In the genomic region with DNA sequence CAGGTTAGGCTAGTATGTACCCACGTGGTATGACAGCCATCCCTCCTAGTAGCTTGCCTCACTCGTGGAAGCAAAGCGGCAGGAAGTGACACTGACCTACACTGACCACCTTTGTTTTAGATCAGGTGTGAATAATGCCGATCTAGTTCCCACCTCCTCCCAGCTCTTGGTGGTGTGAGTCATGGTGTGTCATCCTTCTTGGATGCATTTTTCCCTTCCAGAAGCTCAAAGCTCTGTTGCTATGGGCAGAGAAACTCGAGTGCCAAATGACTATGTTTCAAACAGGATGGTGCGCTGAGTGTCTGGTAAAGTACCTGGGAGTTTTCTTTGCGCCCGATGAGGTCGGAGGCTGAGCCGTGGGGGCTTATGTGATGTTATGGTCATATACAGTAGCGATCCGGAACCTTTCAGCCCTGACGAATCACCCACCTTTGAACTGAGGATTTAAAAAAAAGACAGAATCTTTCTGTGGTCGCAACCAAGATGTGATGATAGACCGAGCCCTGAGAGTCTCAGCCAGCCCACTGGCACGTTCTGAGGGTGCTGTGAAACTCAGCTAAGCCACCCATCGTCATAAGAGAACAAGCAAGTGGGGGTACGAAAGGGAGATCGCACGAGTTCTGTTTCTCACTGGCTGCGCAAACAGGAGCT, we compare ENCODE assay signal across 20 mouse cellular contexts. TPM values are rescaled to one million over a fixed set of nuclear protein-coding genes. Genes with fewer than 3 reads are reported as not detected.
A peak's percentile ranks its signal among the peaks of the same experiment; 100 is the strongest.
DNase-seq lines count a peak whose midpoint lies in the region; ATAC-seq and TF ChIP-seq lines count a peak whose summit lies in the region.
"Had no signal": no experiment of that assay in that cellular context is flagged by ENCODE, and none has a peak within 500 bp of the region (broad histone marks: within the 10 kb centered on the region; RNA-seq: fewer than 3 reads in every experiment).

No protein-coding gene starts in this region.

- no peak for TF ChIP-seq CTCF in midbrain, postnatal 0 days (IDR thresholded peaks at IDR 0.05)

- H3K4me3 ChIP-seq in midbrain, embryonic 11.5 days (ENCODE audit: low read depth, low read length), result no peak overlapping the region
- H3K4me3 ChIP-seq in midbrain, postnatal 0 days (ENCODE audit: low read depth, low read length), result no peak overlapping the region
- H3K4me3 ChIP-seq in hindbrain, embryonic 14.5 days (replicated peaks; ENCODE audit: low read length), result no peak overlapping the region
- H3K4me3 ChIP-seq: erythroblast, embryonic 14.5 days; forebrain, embryonic 15.5 days; limb, embryonic 12.5 days; midbrain, embryonic 13.5 days had no signal

- H3K36me3 ChIP-seq in midbrain, embryonic 11.5 days (ENCODE audit: control insufficient read depth, insufficient read depth, low read length), result no peaks in the 10 kb centered on the region
- H3K36me3 ChIP-seq in midbrain, postnatal 0 days (ENCODE audit: insufficient read depth, low read length), result no peaks in the 10 kb centered on the region
- no peaks in the 10 kb centered on the region for H3K36me3 ChIP-seq in hindbrain, embryonic 14.5 days (replicated peaks; ENCODE audit: control insufficient read depth, insufficient read depth)
- H3K36me3 ChIP-seq: forebrain, embryonic 15.5 days; limb, embryonic 12.5 days; midbrain, embryonic 13.5 days had no signal

- 85% methylated on average over 21 of the region's 21 CpGs for WGBS in midbrain, embryonic 11.5 days
- WGBS in midbrain, postnatal 0 days, result 84% methylated on average over 21 of the region's 21 CpGs
- WGBS in hindbrain, embryonic 14.5 days, result 87% methylated on average over 21 of the region's 21 CpGs

- no peak overlapping the region for H3K27ac ChIP-seq in midbrain, embryonic 11.5 days (ENCODE audit: low read depth, low read length)
- no peak overlapping the region for H3K27ac ChIP-seq in midbrain, postnatal 0 days (ENCODE audit: low read depth, low read length)
- H3K27ac ChIP-seq in hindbrain, embryonic 14.5 days, result no peak overlapping the region
- H3K27ac ChIP-seq: forebrain, embryonic 15.5 days; hindbrain, postnatal 0 days; limb, embryonic 12.5 days; liver, embryonic 14.5 days; midbrain, embryonic 13.5 days had no signal

- no peaks in the 10 kb centered on the region for H3K9me3 ChIP-seq in midbrain, embryonic 11.5 days (ENCODE audit: control insufficient read depth, low read length)
- no peaks in the 10 kb centered on the region for H3K9me3 ChIP-seq in midbrain, postnatal 0 days (ENCODE audit: low read length)
- H3K9me3 ChIP-seq in hindbrain, embryonic 14.5 days (ENCODE audit: control insufficient read depth, low read length), result no peaks in the 10 kb centered on the region
- H3K9me3 ChIP-seq: forebrain, embryonic 15.5 days; limb, embryonic 12.5 days; midbrain, embryonic 13.5 days had no signal

- no peak overlapping the region for H3K9ac ChIP-seq in midbrain, embryonic 11.5 days (ENCODE audit: low read length)
- no peak overlapping the region for H3K9ac ChIP-seq in midbrain, postnatal 0 days (replicated peaks; ENCODE audit: low read length, poor library complexity, severe bottlenecking)
- H3K9ac ChIP-seq in hindbrain, embryonic 14.5 days, result no peak overlapping the region
- H3K9ac ChIP-seq: forebrain, embryonic 15.5 days; limb, embryonic 12.5 days; liver, embryonic 14.5 days; midbrain, embryonic 13.5 days had no signal

- DNase-seq in cerebellum, adult 8-10 months, result peak; percentile 39
- no peak for DNase-seq in cerebellum, adult 11 months
- peak; percentile 72 for DNase-seq in midbrain, embryonic 11.5 days (ENCODE audit: low spot score, missing footprints)
- DNase-seq in midbrain, postnatal 0 days (ENCODE audit: low spot score), result no peak
- peak; percentile 96 for DNase-seq in induced T-regulatory cell, adult 2 months (ENCODE audit: low read depth)
- no peak for DNase-seq in ovary, postnatal 36 days (ENCODE audit: low spot score)
- no peak for DNase-seq in hindbrain, embryonic 14.5 days (ENCODE audit: low spot score)
- DNase-seq: adrenal gland, postnatal 36 days; heart, adult 18-20 months; heart, postnatal 4 days; kidney, adult 9 months had no signal

- no peaks in the 10 kb centered on the region for H3K4me1 ChIP-seq in midbrain, embryonic 11.5 days (ENCODE audit: control insufficient read depth, insufficient read depth, low read length)
- H3K4me1 ChIP-seq in midbrain, postnatal 0 days (ENCODE audit: insufficient read depth, low read length), result no peaks in the 10 kb centered on the region; the same call in 1 of the 2 replicates
- peaks cover 6% of the 10 kb centered on the region; the same call in 1 of the 2 replicates for H3K4me1 ChIP-seq in hindbrain, embryonic 14.5 days (replicated peaks; ENCODE audit: control insufficient read depth, insufficient read depth, low read length)
- H3K4me1 ChIP-seq: forebrain, embryonic 15.5 days; limb, embryonic 12.5 days had no signal

- ATAC-seq in midbrain, embryonic 11.5 days (ENCODE audit: low FRiP score), result no peak
- ATAC-seq in midbrain, postnatal 0 days (ENCODE audit: low FRiP score), result no peak
- ATAC-seq in CD4-positive, CD25-positive, alpha-beta regulatory T cell, adult 4 months, result peak; percentile 78
- no peak for ATAC-seq in hindbrain, embryonic 14.5 days (ENCODE audit: low FRiP score)
- ATAC-seq: forebrain, embryonic 15.5 days; hindbrain, postnatal 0 days; midbrain, embryonic 13.5 days had no signal

- no peak overlapping the region for H3K4me2 ChIP-seq in midbrain, embryonic 11.5 days
- no peak overlapping the region for H3K4me2 ChIP-seq in midbrain, postnatal 0 days (ENCODE audit: low read depth, low read length, poor library complexity, severe bottlenecking)
- H3K4me2 ChIP-seq in hindbrain, embryonic 14.5 days (replicated peaks), result no peak overlapping the region
- H3K4me2 ChIP-seq: forebrain, embryonic 15.5 days; limb, embryonic 12.5 days; midbrain, embryonic 13.5 days had no signal

- no peaks in the 10 kb centered on the region for H3K27me3 ChIP-seq in midbrain, embryonic 11.5 days (ENCODE audit: control insufficient read depth, insufficient read depth, low read length)
- no peaks in the 10 kb centered on the region for H3K27me3 ChIP-seq in midbrain, postnatal 0 days (ENCODE audit: insufficient read depth, low read length)
- no peaks in the 10 kb centered on the region for H3K27me3 ChIP-seq in hindbrain, embryonic 14.5 days (ENCODE audit: control insufficient read depth, insufficient read depth, low read length)
- H3K27me3 ChIP-seq: forebrain, embryonic 15.5 days; limb, embryonic 12.5 days; midbrain, embryonic 13.5 days had no signal

RNA-seq across cellular contexts. Expression of gene Cd5, which starts 24.7 kb away (rescaled TPM):
- 0.08 and 0.22 TPM in 2 replicates for polyA plus RNA-seq in midbrain, embryonic 11.5 days (2014; fragmentation: Nextera tagmentation; extraction: Ambion mirVana)
- 0.55 and 0.85 TPM in 2 replicates for total RNA-seq in midbrain, postnatal 0 days (2014; rRNA removed)
- polyA plus RNA-seq in midbrain, postnatal 0 days (2015; fragmentation: Nextera tagmentation; extraction: Ambion mirVana), result 0.50 and 0.53 TPM in 2 replicates
- polyA plus RNA-seq in CD4-positive, CD25-positive, alpha-beta regulatory T cell, adult 4 months (2017; shearing (Covaris generic)), result 100 to 1,000 TPM; 449 to 646 TPM
- 0.31 TPM in 2 replicates for polyA plus RNA-seq in hindbrain, embryonic 14.5 days (2014; fragmentation: Nextera tagmentation; extraction: Ambion mirVana)
- total RNA-seq: common myeloid progenitor, adult 5-6 weeks; layer of hippocampus, adult 18-20 months had no signal
- polyA plus RNA-seq: erythroblast, embryonic 14.5 days had no signal

Comparison
In these comparisons a context has a peak if more than half of its experiments do, and no peak if none do; other contexts are left out.
1. DNase-seq: peak in cerebellum, adult 8-10 months (single experiment), midbrain, embryonic 11.5 days (single experiment) and induced T-regulatory cell, adult 2 months (single experiment); none in cerebellum, adult 11 months (single experiment), midbrain, postnatal 0 days (single experiment), ovary, postnatal 36 days (single experiment) and hindbrain, embryonic 14.5 days (single experiment).
2. RNA of gene Cd5, which starts 24.7 kb away (polyA plus RNA-seq): 449 to 646 TPM in CD4-positive, CD25-positive, alpha-beta regulatory T cell, adult 4 months; 0.50 to 0.53 TPM in midbrain, postnatal 0 days, 0.31 TPM in hindbrain, embryonic 14.5 days and 0.08 to 0.22 TPM in midbrain, embryonic 11.5 days; every median in the first group is over 100 times any median in the second.